Mouse (Mus musculus) ES-Bruce4 (cell line): ENCODE measurements around the gene Ilkap. TPM values are rescaled to one million over a fixed set of nuclear protein-coding genes. Genes with fewer than 3 reads are reported as not detected.
A peak's percentile ranks its signal among the peaks of the same experiment; 100 is the strongest.

Source experiments
- H3K27ac ChIP-seq: 2 replicates; pipeline ENCODE4 v1.5.1; 2012; ENCODE audit warnings: low read length, inconsistent platforms; ENCODE audit not compliant: insufficient read depth
- H3K27me3 ChIP-seq: 2 replicates; pipeline ENCODE4 v1.6.1; 2012; ENCODE audit warnings: mild to moderate bottlenecking, low read length, inconsistent platforms; ENCODE audit not compliant: control insufficient read depth, poor library complexity, insufficient read depth, severe bottlenecking
- H3K36me3 ChIP-seq: 2 replicates; pipeline ENCODE4 v1.6.1; 2012; ENCODE audit warnings: inconsistent platforms, mild to moderate bottlenecking, low read length, moderate library complexity; ENCODE audit not compliant: control insufficient read depth, poor library complexity, insufficient read depth, severe bottlenecking
- H3K4me1 ChIP-seq: one replicate; pipeline ENCODE4 v1.8.1; 2011; ENCODE audit warnings: low read length; ENCODE audit not compliant: control insufficient read depth, insufficient read depth
- H3K4me3 ChIP-seq: 2 replicates; pipeline ENCODE4 v1.5.1; 2011; ENCODE audit warnings: low read depth, mild to moderate bottlenecking, low read length
- H3K9ac ChIP-seq: 2 replicates; pipeline ENCODE4 v1.6.1; 2012; ENCODE audit warnings: low read depth, mild to moderate bottlenecking, inconsistent platforms; ENCODE audit not compliant: poor library complexity, severe bottlenecking
- H3K9me3 ChIP-seq: replicated peaks from 2 replicates; pipeline ENCODE4 v1.6.1; 2012; ENCODE audit warnings: mild to moderate bottlenecking, low read length, inconsistent platforms; ENCODE audit not compliant: control insufficient read depth, poor library complexity, insufficient read depth, severe bottlenecking
- CTCF ChIP-seq: IDR thresholded peaks from one replicate; pipeline ENCODE4 v1.8.1; 2011; ENCODE audit warnings: low read depth, low read length
- EP300 ChIP-seq: IDR thresholded peaks from 2 replicates; pipeline ENCODE4 v1.6.1; 2011; ENCODE audit warnings: low read depth, low read length; ENCODE audit not compliant: insufficient read depth
- POLR2A ChIP-seq: IDR thresholded peaks from one replicate; pipeline ENCODE4 v1.8.1; 2011; ENCODE audit warnings: low read length; ENCODE audit not compliant: insufficient read depth
- polyA plus RNA-seq: library from polyadenylated mRNA; stranded (reverse); fragments of >200 nt; gene quantifications from 2 replicates; pipeline ENCODE4 v1.2.4, GENCODE M21; 2011; ENCODE audit warnings: low read depth; ENCODE audit not compliant: missing spikeins, insufficient read depth, insufficient read length

Gene Ilkap
- polyA plus RNA-seq, 1 experiment: 72.1 TPM

GRCm38 (mm10) chr1:91404976-91405375 is 6.4 kb upstream of the Ilkap start:
- Histone ChIP-seq H3K9ac (no peak overlapping the region), H3K36me3 (no peaks in the 10 kb centered on the region), H3K4me1 (no peaks in the 10 kb centered on the region), H3K27me3 (no peaks in the 10 kb centered on the region), H3K27ac (no peak overlapping the region), H3K9me3 (no peaks in the 10 kb centered on the region), H3K4me3 (no peak overlapping the region)
- no peak for TF ChIP-seq EP300
- TF ChIP-seq POLR2A: no peak
- no peak for TF ChIP-seq CTCF

- Histone ChIP-seq H3K9me3 (no peaks in the 10 kb centered on the region), H3K27ac (no peak overlapping the region), H3K9ac (peak overlapping the region; percentile 96), H3K4me1 (no peaks in the 10 kb centered on the region), H3K4me3 (peak overlapping the region; percentile 98), H3K27me3 (no peaks in the 10 kb centered on the region), H3K36me3 (peaks cover 20% of the 10 kb centered on the region)
- TF ChIP-seq POLR2A (no peak), EP300 (no peak), CTCF (no peak)
Measured at GRCm38 (mm10) chr1:91397927-91398259, 722 bp downstream of the Ilkap start.

- Histone ChIP-seq H3K4me3 (no peak overlapping the region), H3K9ac (no peak overlapping the region), H3K27ac (no peak overlapping the region), H3K27me3 (no peaks in the 10 kb centered on the region), H3K36me3 (peaks cover 51% of the 10 kb centered on the region), H3K4me1 (no peaks in the 10 kb centered on the region), H3K9me3 (no peaks in the 10 kb centered on the region)
- TF ChIP-seq EP300 (no peak), CTCF (no peak), POLR2A (no peak)
Measured at GRCm38 (mm10) chr1:91390369-91390768, 8.2 kb downstream of the Ilkap start.

- H3K4me1 ChIP-seq: no peaks in the 10 kb centered on the region
- no peak overlapping the region for H3K27ac ChIP-seq
- no peak for TF ChIP-seq POLR2A
- no peak for TF ChIP-seq CTCF
- TF ChIP-seq EP300: no peak
- no peaks in the 10 kb centered on the region for H3K27me3 ChIP-seq
- H3K36me3 ChIP-seq: peaks cover 59% of the 10 kb centered on the region
- no peak overlapping the region for H3K4me3 ChIP-seq
- H3K9ac ChIP-seq: no peak overlapping the region
- no peaks in the 10 kb centered on the region for H3K9me3 ChIP-seq
Measured at GRCm38 (mm10) chr1:91381091-91381471, 17.5 kb downstream of the Ilkap start.

GRCm38 (mm10) chr1:91380453-91381090 is 18.0 kb downstream of the Ilkap start:
- no peak overlapping the region for H3K9ac ChIP-seq
- H3K27ac ChIP-seq: no peak overlapping the region
- H3K27me3 ChIP-seq: no peaks in the 10 kb centered on the region
- no peak for TF ChIP-seq EP300
- peak; percentile 61 for TF ChIP-seq CTCF
- TF ChIP-seq POLR2A: no peak
- H3K4me1 ChIP-seq: no peaks in the 10 kb centered on the region
- H3K4me3 ChIP-seq: no peak overlapping the region
- H3K36me3 ChIP-seq: peaks cover 61% of the 10 kb centered on the region
- no peaks in the 10 kb centered on the region for H3K9me3 ChIP-seq

GRCm38 (mm10) chr1:91373414-91373835 is 25.2 kb downstream of the Ilkap start:
- no peaks in the 10 kb centered on the region for H3K4me1 ChIP-seq
- no peaks in the 10 kb centered on the region for H3K9me3 ChIP-seq
- H3K27me3 ChIP-seq: no peaks in the 10 kb centered on the region
- no peak overlapping the region for H3K27ac ChIP-seq
- peaks cover 29% of the 10 kb centered on the region for H3K36me3 ChIP-seq
- H3K4me3 ChIP-seq: no peak overlapping the region
- no peak for TF ChIP-seq CTCF
- TF ChIP-seq EP300: no peak
- TF ChIP-seq POLR2A: no peak
- H3K9ac ChIP-seq: no peak overlapping the region
